Mouse (Mus musculus): ENCODE results near the gene Slc22a15. TPM values are rescaled to one million over a fixed set of nuclear protein-coding genes. Genes with fewer than 3 reads are reported as not detected.

Gene Slc22a15
- total and polyA plus RNA-seq, 2 experiments from 2014 or later, result 5.6 to 13.2 TPM

- ATAC-seq (ENCODE audit: low FRiP score) (no peak), DNase-seq (ENCODE audit: low spot score) (no peak)
- H3K27ac ChIP-seq (ENCODE audit: low read depth, low read length), result no peak overlapping the region
- TF ChIP-seq CTCF (IDR thresholded peaks at IDR 0.05), result no peak
- peaks cover 20% of the 10 kb centered on the region for H3K4me1 ChIP-seq (ENCODE audit: insufficient read depth, low read length)
- no peaks in the 10 kb centered on the region for H3K27me3 ChIP-seq (ENCODE audit: insufficient read depth, low read length)
- no peaks in the 10 kb centered on the region for H3K9me3 ChIP-seq (ENCODE audit: low read length)
- H3K4me2 ChIP-seq (ENCODE audit: low read depth, low read length, poor library complexity, severe bottlenecking), result no peak overlapping the region
- H3K4me3 ChIP-seq (ENCODE audit: low read depth, low read length), result no peak overlapping the region
- no peaks in the 10 kb centered on the region for H3K36me3 ChIP-seq (ENCODE audit: insufficient read depth, low read length)
- no peak overlapping the region for H3K9ac ChIP-seq (replicated peaks; ENCODE audit: low read length, poor library complexity, severe bottlenecking)
These were observed 2.4 kb upstream of the Slc22a15 start for GRCm38 (mm10) chr3:101926636-101927035.

GRCm38 (mm10) chr3:101925663-101926062, 1.4 kb upstream of the Slc22a15 start:
- DNase-seq (ENCODE audit: low spot score) (peak; percentile 71), ATAC-seq (ENCODE audit: low FRiP score) (no peak)
- WGBS, result 81% methylated on average over 1 of the region's 1 CpGs
- Histone ChIP-seq H3K4me2 (ENCODE audit: low read depth, low read length, poor library complexity, severe bottlenecking) (no peak overlapping the region), H3K4me1 (ENCODE audit: insufficient read depth, low read length) (peaks cover 20% of the 10 kb centered on the region), H3K4me3 (ENCODE audit: low read depth, low read length) (no peak overlapping the region), H3K36me3 (ENCODE audit: insufficient read depth, low read length) (no peaks in the 10 kb centered on the region), H3K9ac (replicated peaks; ENCODE audit: low read length, poor library complexity, severe bottlenecking) (no peak overlapping the region), H3K9me3 (ENCODE audit: low read length) (no peaks in the 10 kb centered on the region), H3K27me3 (ENCODE audit: insufficient read depth, low read length) (no peaks in the 10 kb centered on the region), H3K27ac (ENCODE audit: low read depth, low read length) (no peak overlapping the region)
- no peak for TF ChIP-seq CTCF (IDR thresholded peaks at IDR 0.05)

GRCm38 (mm10) chr3:101922366-101922765, 1.9 kb downstream of the Slc22a15 start:
- no peak overlapping the region for H3K9ac ChIP-seq (replicated peaks; ENCODE audit: low read length, poor library complexity, severe bottlenecking)
- H3K4me3 ChIP-seq (ENCODE audit: low read depth, low read length), result no peak overlapping the region
- no peak overlapping the region for H3K27ac ChIP-seq (ENCODE audit: low read depth, low read length)
- no peaks in the 10 kb centered on the region for H3K36me3 ChIP-seq (ENCODE audit: insufficient read depth, low read length)
- TF ChIP-seq CTCF (IDR thresholded peaks at IDR 0.05), result no peak
- ATAC-seq (ENCODE audit: low FRiP score), result no peak
- no peak for DNase-seq (ENCODE audit: low spot score)
- H3K27me3 ChIP-seq (ENCODE audit: insufficient read depth, low read length), result no peaks in the 10 kb centered on the region
- H3K4me1 ChIP-seq (ENCODE audit: insufficient read depth, low read length), result peaks cover 20% of the 10 kb centered on the region
- no peaks in the 10 kb centered on the region for H3K9me3 ChIP-seq (ENCODE audit: low read length)
- peak overlapping the region; percentile 79; the same call in 1 of the 2 replicates for H3K4me2 ChIP-seq (ENCODE audit: low read depth, low read length, poor library complexity, severe bottlenecking)
- WGBS, result 82% methylated on average over 7 of the region's 7 CpGs

GRCm38 (mm10) chr3:101918526-101918925, 5.7 kb downstream of the Slc22a15 start:
- no peak for TF ChIP-seq CTCF (IDR thresholded peaks at IDR 0.05)

GRCm38 (mm10) chr3:101917665-101918064, 6.6 kb downstream of the Slc22a15 start:
- Histone ChIP-seq H3K36me3 (ENCODE audit: insufficient read depth, low read length) (peaks cover 2% of the 10 kb centered on the region; the same call in 1 of the 2 replicates), H3K9me3 (ENCODE audit: low read length) (no peaks in the 10 kb centered on the region), H3K4me1 (ENCODE audit: insufficient read depth, low read length) (peaks cover 7% of the 10 kb centered on the region; the same call in 1 of the 2 replicates), H3K4me2 (ENCODE audit: low read depth, low read length, poor library complexity, severe bottlenecking) (no peak overlapping the region), H3K27me3 (ENCODE audit: insufficient read depth, low read length) (no peaks in the 10 kb centered on the region), H3K27ac (ENCODE audit: low read depth, low read length) (no peak overlapping the region), H3K9ac (replicated peaks; ENCODE audit: low read length, poor library complexity, severe bottlenecking) (no peak overlapping the region), H3K4me3 (ENCODE audit: low read depth, low read length) (no peak overlapping the region)
- DNase-seq (ENCODE audit: low spot score) (peak; percentile 24), ATAC-seq (ENCODE audit: low FRiP score) (no peak)
- 23% methylated on average over 3 of the region's 3 CpGs for WGBS
- no peak for TF ChIP-seq CTCF (IDR thresholded peaks at IDR 0.05)

More at GRCm38 (mm10) chr3:101918526-101918925, 5.7 kb downstream of the Slc22a15 start:
- ATAC-seq (ENCODE audit: low FRiP score) (no peak), DNase-seq (ENCODE audit: low spot score) (no peak)
- no peak overlapping the region for H3K9ac ChIP-seq (replicated peaks; ENCODE audit: low read length, poor library complexity, severe bottlenecking)
- 94% methylated on average over 3 of the region's 3 CpGs for WGBS
- H3K4me1 ChIP-seq (ENCODE audit: insufficient read depth, low read length), result peaks cover 13% of the 10 kb centered on the region
- no peaks in the 10 kb centered on the region for H3K27me3 ChIP-seq (ENCODE audit: insufficient read depth, low read length)
- no peaks in the 10 kb centered on the region for H3K9me3 ChIP-seq (ENCODE audit: low read length)
- no peak overlapping the region for H3K4me3 ChIP-seq (ENCODE audit: low read depth, low read length)
- H3K27ac ChIP-seq (ENCODE audit: low read depth, low read length), result no peak overlapping the region
- peaks cover 2% of the 10 kb centered on the region; the same call in 1 of the 2 replicates for H3K36me3 ChIP-seq (ENCODE audit: insufficient read depth, low read length)
- no peak overlapping the region for H3K4me2 ChIP-seq (ENCODE audit: low read depth, low read length, poor library complexity, severe bottlenecking)

- DNase-seq (ENCODE audit: low spot score) (no peak), ATAC-seq (ENCODE audit: low FRiP score) (no peak)
These were observed 7.7 kb downstream of the Slc22a15 start for GRCm38 (mm10) chr3:101916525-101916924.

More at GRCm38 (mm10) chr3:101916525-101916924, 7.7 kb downstream of the Slc22a15 start:
- Histone ChIP-seq H3K27me3 (ENCODE audit: insufficient read depth, low read length) (no peaks in the 10 kb centered on the region), H3K4me1 (ENCODE audit: insufficient read depth, low read length) (no peaks in the 10 kb centered on the region), H3K9me3 (ENCODE audit: low read length) (no peaks in the 10 kb centered on the region), H3K4me3 (ENCODE audit: low read depth, low read length) (no peak overlapping the region), H3K36me3 (ENCODE audit: insufficient read depth, low read length) (peaks cover 2% of the 10 kb centered on the region; the same call in 1 of the 2 replicates), H3K27ac (ENCODE audit: low read depth, low read length) (no peak overlapping the region), H3K4me2 (ENCODE audit: low read depth, low read length, poor library complexity, severe bottlenecking) (no peak overlapping the region), H3K9ac (replicated peaks; ENCODE audit: low read length, poor library complexity, severe bottlenecking) (no peak overlapping the region)
- no peak for TF ChIP-seq CTCF (IDR thresholded peaks at IDR 0.05)
- 73% methylated on average over 5 of the region's 5 CpGs for WGBS
